Mouse (Mus musculus) myocyte (in vitro differentiated cells): ENCODE results near the gene Rcan2.

Experiments used
- E2F4 ChIP-seq: IDR thresholded peaks from one replicate; pipeline ENCODE4 v1.6.1; 2011; ENCODE audit warnings: mild to moderate bottlenecking, control low read depth, moderate library complexity; ENCODE audit not compliant: insufficient read depth
- POLR2A ChIP-seq: IDR thresholded peaks from one replicate; pipeline ENCODE4 v1.6.1; 2011; ENCODE audit warnings: low read depth, mild to moderate bottlenecking, control low read depth, moderate library complexity; ENCODE audit not compliant: insufficient read length
- POLR2AphosphoS2 ChIP-seq: IDR thresholded peaks from one replicate; pipeline ENCODE4 v1.6.1; 2011; ENCODE audit warnings: low read depth, control low read depth; ENCODE audit not compliant: insufficient read length
- TCF12 ChIP-seq: IDR thresholded peaks from one replicate; pipeline ENCODE4 v1.6.1; 2011; ENCODE audit warnings: mild to moderate bottlenecking, control low read depth; ENCODE audit not compliant: poor library complexity, insufficient read depth, severe bottlenecking
- USF1 ChIP-seq: IDR thresholded peaks from one replicate; pipeline ENCODE4 v1.6.1; 2011; ENCODE audit warnings: low read depth, mild to moderate bottlenecking, control low read depth, moderate library complexity

- TF ChIP-seq E2F4, result no peak
- TF ChIP-seq POLR2A, result no peak
- no peak for TF ChIP-seq USF1
- TF ChIP-seq TCF12, result no peak
- no peak for TF ChIP-seq POLR2AphosphoS2
Observed at GRCm38 (mm10) chr17:44061289-44061890, 260.2 kb downstream of the Rcan2 start.
